Mouse (Mus musculus): ENCODE measurements at regions not wholly inside any gene's neighbourhood (a gene's known extent, or its start where the extent isn't known, plus 50 kb on each side); places are given as distances from the start of the nearest gene placed in this dataset.

- DNase-seq (ENCODE audit: low spot score in 2 of 2), result no peak
Measured at GRCm38 (mm10) chr9:41595749-41596148, 434.3 kb upstream of the Ubash3b start.

- DNase-seq (ENCODE audit: low spot score in 2 of 2), result no peak
Measured at GRCm38 (mm10) chr9:41593998-41594397, 432.5 kb upstream of the Ubash3b start.

- DNase-seq (ENCODE audit: low spot score in 2 of 2), result no peak
Measured at GRCm38 (mm10) chr9:41592900-41593690, 431.6 kb upstream of the Ubash3b start.

- no peak for DNase-seq (ENCODE audit: low spot score in 2 of 2)
Measured at GRCm38 (mm10) chr9:41592101-41592500, 430.6 kb upstream of the Ubash3b start.

GRCm38 (mm10) chr9:41590164-41590563 lies 428.7 kb upstream of the Ubash3b start:
- no peak for DNase-seq (ENCODE audit: low spot score in 2 of 2)

GRCm38 (mm10) chr9:41588466-41589425 lies 427.2 kb upstream of the Ubash3b start:
- no peak for DNase-seq (ENCODE audit: low spot score in 2 of 2)

GRCm38 (mm10) chr9:41587762-41588161 lies 426.3 kb upstream of the Ubash3b start:
- no peak for DNase-seq (ENCODE audit: low spot score in 2 of 2)

- DNase-seq (ENCODE audit: low spot score in 2 of 2), result no peak
Measured at GRCm38 (mm10) chr9:41586966-41587570, 425.6 kb upstream of the Ubash3b start.

- no peak for DNase-seq (ENCODE audit: low spot score in 2 of 2)
Measured at GRCm38 (mm10) chr9:41586291-41586690, 424.8 kb upstream of the Ubash3b start.

- DNase-seq (ENCODE audit: low spot score in 2 of 2), result no peak
Measured at GRCm38 (mm10) chr9:41585771-41586170, 424.3 kb upstream of the Ubash3b start.

- no peak for DNase-seq (ENCODE audit: low spot score in 2 of 2)
Measured at GRCm38 (mm10) chr9:41585012-41585411, 423.5 kb upstream of the Ubash3b start.

GRCm38 (mm10) chr9:41583711-41584329 lies 422.3 kb upstream of the Ubash3b start:
- DNase-seq (ENCODE audit: low spot score in 2 of 2), result no peak

GRCm38 (mm10) chr9:41583276-41583675 lies 421.8 kb upstream of the Ubash3b start:
- DNase-seq (ENCODE audit: low spot score in 2 of 2), result no peak

- no peak for DNase-seq (ENCODE audit: low spot score in 2 of 2)
Measured at GRCm38 (mm10) chr9:41582711-41583236, 421.3 kb upstream of the Ubash3b start.

- no peak for DNase-seq (ENCODE audit: low spot score in 2 of 2)
Measured at GRCm38 (mm10) chr9:41582171-41582570, 420.7 kb upstream of the Ubash3b start.

GRCm38 (mm10) chr9:41581741-41582140 lies 420.2 kb upstream of the Ubash3b start:
- DNase-seq (ENCODE audit: low spot score in 2 of 2), result no peak

- no peak for DNase-seq (ENCODE audit: low spot score in 2 of 2)
Measured at GRCm38 (mm10) chr9:41581152-41581551, 419.7 kb upstream of the Ubash3b start.

- peak; percentile 73 to 78 for DNase-seq (ENCODE audit: low spot score in 2 of 2)
Measured at GRCm38 (mm10) chr9:41580611-41581041, 419.1 kb upstream of the Ubash3b start.

GRCm38 (mm10) chr9:41580067-41580466 lies 418.6 kb upstream of the Ubash3b start:
- DNase-seq (ENCODE audit: low spot score in 2 of 2), result no peak

GRCm38 (mm10) chr9:41579107-41580014 lies 417.9 kb upstream of the Ubash3b start:
- DNase-seq (ENCODE audit: low spot score in 2 of 2), result peak; percentile 65 to 81

Measured in layer of hippocampus, adult 18-20 months (tissue).